Mouse (Mus musculus) heart, embryonic 10.5 days (tissue): Measurements from ENCODE around the gene Calm5. TPM values are rescaled to one million over a fixed set of nuclear protein-coding genes. Genes with fewer than 3 reads are reported as not detected.
A peak's percentile ranks its signal among the peaks of the same experiment; 100 is the strongest.

Experiments used
- DNase-seq: peaks from one replicate; pipeline ENCODE4 v3.0.0-alpha.2; 2017; ENCODE audit warnings: low spot score
- H3K27ac ChIP-seq: fragments of 300-500 bp; sonication (generic); 2 replicates; pipeline ENCODE4 v1.5.1; 2016; ENCODE audit warnings: mild to moderate bottlenecking
- H3K27me3 ChIP-seq: fragments of 300-500 bp; sonication (generic); 2 replicates; pipeline ENCODE4 v1.6.1; 2016; ENCODE audit warnings: mild to moderate bottlenecking; ENCODE audit not compliant: poor library complexity, insufficient read depth, severe bottlenecking
- H3K36me3 ChIP-seq: fragments of 300-500 bp; sonication (generic); 2 replicates; pipeline ENCODE4 v1.6.1; 2016; ENCODE audit warnings: mild to moderate bottlenecking, moderate library complexity
- H3K4me1 ChIP-seq: fragments of 300-500 bp; sonication (generic); 2 replicates; pipeline ENCODE4 v1.6.1; 2016; ENCODE audit warnings: mild to moderate bottlenecking
- H3K4me3 ChIP-seq: fragments of 300-500 bp; sonication (generic); 2 replicates; pipeline ENCODE4 v1.5.1; 2016; ENCODE audit warnings: mild to moderate bottlenecking, moderate library complexity
- H3K9me3 ChIP-seq: fragments of 300-500 bp; sonication (generic); 2 replicates; pipeline ENCODE4 v1.6.1; 2016; ENCODE audit warnings: mild to moderate bottlenecking, moderate library complexity
- WGBS: fragments of 180-500 bp; shearing (Covaris S2); methylation state at CpG from one replicate; pipeline ENCODE4 v1.1.7; 2016; 5-methylcytosine and 5-hydroxymethylcytosine counted together
- polyA plus RNA-seq: library from polyadenylated mRNA; unstranded; fragments of >200 nt; fragmentation: Nextera tagmentation; extraction: Ambion mirVana; gene quantifications from 2 replicates; pipeline ENCODE4 v1.2.1, GENCODE M21; 2016

Calm5 gene
- polyA plus RNA-seq, 1 experiment from 2014 or later: not detected

DNA sequence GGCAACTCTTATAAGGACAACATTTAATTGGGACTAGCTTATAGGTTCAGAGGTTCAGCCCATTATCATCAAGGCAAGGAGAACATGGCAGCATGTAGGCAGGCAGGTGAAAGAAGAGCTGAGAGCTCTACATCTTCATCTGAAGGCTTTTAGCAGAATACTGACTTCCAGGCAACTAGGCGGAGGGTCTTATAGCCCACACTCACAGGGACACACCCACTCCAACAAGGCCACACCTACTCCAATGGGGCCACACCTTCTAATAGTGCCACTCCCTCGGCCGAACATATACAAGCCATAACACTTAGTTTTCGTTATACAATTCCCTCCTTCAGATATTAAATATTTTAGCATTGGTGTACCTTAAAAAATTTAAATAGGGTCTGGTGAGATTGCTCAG lies 18.9 kb downstream of the Calm5 start:
- H3K9me3 ChIP-seq: no peaks in the 10 kb centered on the region
- H3K36me3 ChIP-seq: no peaks in the 10 kb centered on the region
- no peaks in the 10 kb centered on the region for H3K27me3 ChIP-seq
- 88% methylated on average over 4 of the region's 4 CpGs for WGBS
- peaks cover 12% of the 10 kb centered on the region for H3K4me1 ChIP-seq
- H3K27ac ChIP-seq: no peak overlapping the region
- no peak overlapping the region for H3K4me3 ChIP-seq
- no peak for DNase-seq

GRCm38 (mm10) chr13:3876448-3876847 lies 22.5 kb downstream of the Calm5 start:
- H3K27me3 ChIP-seq: no peaks in the 10 kb centered on the region
- WGBS: 86% methylated on average over 6 of the region's 6 CpGs
- no peak overlapping the region for H3K4me3 ChIP-seq
- peaks cover 15% of the 10 kb centered on the region for H3K4me1 ChIP-seq
- no peak for DNase-seq
- peaks cover 13% of the 10 kb centered on the region for H3K36me3 ChIP-seq
- no peaks in the 10 kb centered on the region for H3K9me3 ChIP-seq
- H3K27ac ChIP-seq: no peak overlapping the region

DNA sequence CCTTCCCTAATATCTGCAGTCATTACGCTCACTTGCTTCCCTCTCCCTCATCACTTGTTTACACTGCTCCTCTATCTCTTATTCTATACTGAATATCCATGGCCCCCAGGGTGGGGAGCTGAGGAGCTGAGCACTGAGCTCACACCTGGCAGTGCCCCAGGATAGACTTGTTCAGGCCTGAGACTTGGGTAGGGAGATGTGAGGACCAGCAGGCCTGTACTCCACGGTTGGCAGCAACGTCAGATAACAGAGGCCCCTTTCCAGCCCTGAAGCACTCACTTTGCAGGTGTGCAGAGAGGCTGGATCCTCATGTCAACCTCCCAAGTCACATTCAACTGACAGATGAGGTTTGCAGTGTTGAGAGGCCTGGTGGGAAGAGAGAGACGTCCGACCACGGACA lies 23.2 kb downstream of the Calm5 start:
- H3K36me3 ChIP-seq: peaks cover 20% of the 10 kb centered on the region
- no peak for DNase-seq
- WGBS: 66% methylated on average over 6 of the region's 6 CpGs
- peaks cover 15% of the 10 kb centered on the region for H3K4me1 ChIP-seq
- H3K9me3 ChIP-seq: no peaks in the 10 kb centered on the region
- no peaks in the 10 kb centered on the region for H3K27me3 ChIP-seq
- H3K27ac ChIP-seq: peak overlapping the region; percentile 64
- H3K4me3 ChIP-seq: no peak overlapping the region

DNA sequence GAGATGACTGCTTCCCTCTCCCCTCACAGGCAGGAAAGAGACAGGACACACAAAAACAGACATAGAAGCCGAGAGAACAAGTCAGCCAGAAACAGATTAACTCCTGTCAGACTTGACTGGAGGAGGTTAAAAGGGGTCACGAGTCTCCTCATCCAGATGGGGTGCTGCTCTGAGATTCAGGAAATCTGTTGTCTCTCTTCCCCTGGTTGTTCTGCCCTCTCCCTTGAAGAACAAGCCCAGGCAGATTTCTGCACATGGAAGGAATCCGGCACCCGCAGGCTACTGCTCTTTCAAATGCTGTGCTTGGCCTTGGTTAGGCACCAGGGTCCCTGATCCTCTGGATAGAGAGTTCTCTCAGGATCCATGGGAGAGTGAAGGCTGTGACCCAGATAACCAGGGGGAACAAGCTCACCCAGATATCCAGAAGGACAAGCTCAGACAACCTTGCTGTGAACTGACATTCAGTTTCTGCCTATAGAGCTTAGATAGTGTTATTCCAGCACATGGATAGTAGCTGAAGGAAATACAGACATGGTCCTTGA lies 23.8 kb downstream of the Calm5 start:
- DNase-seq: no peak

DNA sequence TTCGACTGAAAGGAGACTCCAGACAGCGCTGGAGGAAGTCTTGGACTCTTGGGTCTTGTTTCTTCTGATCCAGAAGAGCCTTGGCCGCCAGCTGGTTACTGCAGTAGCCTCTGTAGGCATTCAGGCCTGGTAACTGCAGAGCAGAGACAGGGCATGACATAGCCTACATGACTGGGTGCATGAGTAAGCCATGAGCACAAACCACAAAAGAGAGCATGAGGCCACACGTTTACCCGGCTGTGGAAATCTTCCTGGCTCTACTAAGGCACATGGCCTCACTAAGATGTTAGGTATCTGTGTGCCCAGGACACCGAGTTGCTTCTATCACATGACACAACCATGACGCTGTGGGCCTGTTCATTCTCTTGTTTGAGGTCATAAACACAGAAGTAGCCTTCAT lies 32.7 kb downstream of the Calm5 start:
- Histone ChIP-seq H3K4me3 (no peak overlapping the region), H3K27ac (no peak overlapping the region), H3K9me3 (no peaks in the 10 kb centered on the region), H3K4me1 (peaks cover 7% of the 10 kb centered on the region), H3K27me3 (no peaks in the 10 kb centered on the region), H3K36me3 (peaks cover 69% of the 10 kb centered on the region)
- WGBS: 91% methylated on average over 7 of the region's 7 CpGs
- DNase-seq: no peak

More for the DNA sequence above, 23.8 kb downstream of the Calm5 start:
- Histone ChIP-seq H3K4me1 (peaks cover 15% of the 10 kb centered on the region), H3K36me3 (peaks cover 25% of the 10 kb centered on the region), H3K27me3 (no peaks in the 10 kb centered on the region), H3K4me3 (no peak overlapping the region), H3K27ac (peak overlapping the region; percentile 64), H3K9me3 (no peaks in the 10 kb centered on the region)
- 54% methylated on average over 4 of the region's 4 CpGs for WGBS

DNA sequence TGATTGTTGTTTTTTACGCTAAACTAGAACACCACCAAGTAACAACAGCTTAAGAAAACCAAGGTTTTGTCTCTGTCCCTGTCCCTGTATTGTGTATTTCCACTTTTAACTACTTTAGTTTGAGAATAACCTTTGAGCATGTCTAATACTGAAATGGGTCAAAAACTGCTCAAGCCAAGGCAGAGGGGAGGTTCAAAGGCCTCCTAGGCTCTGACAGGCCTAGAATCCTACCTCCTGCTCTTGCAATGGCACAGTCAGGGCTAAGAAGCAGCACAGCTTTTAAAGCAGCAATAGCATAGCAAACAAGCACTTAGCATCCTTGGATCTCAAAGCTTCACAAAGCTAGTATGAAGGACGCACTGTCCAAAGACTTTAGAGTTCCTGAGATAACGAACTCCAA lies 35.1 kb downstream of the Calm5 start:
- H3K4me3 ChIP-seq: no peak overlapping the region
- WGBS: 76% methylated on average over 3 of the region's 3 CpGs
- H3K36me3 ChIP-seq: peaks cover 52% of the 10 kb centered on the region

GRCm38 (mm10) chr13:3890061-3890460 lies 36.1 kb downstream of the Calm5 start:
- 0 out of 2 replicates have a peak overlapping the region, but pooled peaks have one; percentile 3 for H3K27ac ChIP-seq
- H3K4me1 ChIP-seq: peaks cover 24% of the 10 kb centered on the region
- H3K36me3 ChIP-seq: peaks cover 43% of the 10 kb centered on the region
- H3K9me3 ChIP-seq: no peaks in the 10 kb centered on the region
- H3K27me3 ChIP-seq: no peaks in the 10 kb centered on the region
- no peak overlapping the region for H3K4me3 ChIP-seq
- 67% methylated on average over 8 of the region's 8 CpGs for WGBS
- DNase-seq: no peak

More for the DNA sequence above, 35.1 kb downstream of the Calm5 start:
- DNase-seq: no peak
- no peaks in the 10 kb centered on the region for H3K27me3 ChIP-seq
- peaks cover 17% of the 10 kb centered on the region for H3K4me1 ChIP-seq
- H3K9me3 ChIP-seq: no peaks in the 10 kb centered on the region
- H3K27ac ChIP-seq: no peak overlapping the region

GRCm38 (mm10) chr13:3891479-3892087 lies 37.6 kb downstream of the Calm5 start:
- peak overlapping the region; percentile 87; the same call in 1 of the 2 replicates for H3K27ac ChIP-seq
- H3K4me1 ChIP-seq: peaks cover 24% of the 10 kb centered on the region
- no peaks in the 10 kb centered on the region for H3K27me3 ChIP-seq
- no peak for DNase-seq
- H3K9me3 ChIP-seq: no peaks in the 10 kb centered on the region
- 46% methylated on average over 8 of the region's 8 CpGs for WGBS
- H3K4me3 ChIP-seq: peak overlapping the region; percentile 65
- peaks cover 29% of the 10 kb centered on the region for H3K36me3 ChIP-seq

- Histone ChIP-seq H3K9me3 (no peaks in the 10 kb centered on the region), H3K4me1 (peaks cover 24% of the 10 kb centered on the region), H3K4me3 (peak overlapping the region; percentile 65), H3K27ac (peak overlapping the region; percentile 87), H3K27me3 (no peaks in the 10 kb centered on the region), H3K36me3 (peaks cover 19% of the 10 kb centered on the region)
- WGBS: 13% methylated on average over 7 of the region's 7 CpGs
- peak; percentile 22 for DNase-seq
Observed at GRCm38 (mm10) chr13:3892601-3893000, 38.6 kb downstream of the Calm5 start.

GRCm38 (mm10) chr13:3893126-3893734 lies 39.3 kb downstream of the Calm5 start:
- Histone ChIP-seq H3K36me3 (peaks cover 13% of the 10 kb centered on the region), H3K27me3 (no peaks in the 10 kb centered on the region), H3K9me3 (no peaks in the 10 kb centered on the region), H3K4me3 (peak overlapping the region; percentile 65), H3K27ac (peak overlapping the region; percentile 87), H3K4me1 (peaks cover 24% of the 10 kb centered on the region)
- under 1% methylated on average over 35 of the region's 35 CpGs for WGBS
- peak; percentile 97 for DNase-seq

DNA sequence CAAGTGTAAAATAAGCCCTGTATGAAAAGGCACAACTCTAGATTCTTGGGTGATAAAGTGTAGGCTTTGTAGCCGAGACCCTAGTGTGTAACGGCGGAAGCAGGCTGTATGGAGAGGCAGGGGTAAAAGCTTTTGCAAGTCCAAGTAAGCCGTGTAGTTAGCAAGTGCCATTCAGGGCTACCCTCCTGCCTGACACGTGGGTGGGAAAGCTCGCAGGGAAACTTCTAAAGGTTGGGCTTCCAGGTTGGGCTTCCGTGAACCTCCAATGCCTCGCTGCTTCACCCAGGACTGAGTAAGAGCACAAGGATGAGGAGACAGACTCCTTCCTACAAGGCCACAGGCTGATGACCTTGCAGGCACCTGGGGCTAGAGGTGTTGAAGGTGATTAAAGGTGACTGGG lies 40.6 kb downstream of the Calm5 start:
- peaks cover 9% of the 10 kb centered on the region for H3K36me3 ChIP-seq
- H3K9me3 ChIP-seq: no peaks in the 10 kb centered on the region
- no peak overlapping the region for H3K4me3 ChIP-seq
- H3K27me3 ChIP-seq: no peaks in the 10 kb centered on the region
- peak; percentile 73 for DNase-seq
- WGBS: 65% methylated on average over 8 of the region's 8 CpGs
- H3K27ac ChIP-seq: peak overlapping the region; percentile 42; the same call in 1 of the 2 replicates
- H3K4me1 ChIP-seq: peaks cover 24% of the 10 kb centered on the region

DNA sequence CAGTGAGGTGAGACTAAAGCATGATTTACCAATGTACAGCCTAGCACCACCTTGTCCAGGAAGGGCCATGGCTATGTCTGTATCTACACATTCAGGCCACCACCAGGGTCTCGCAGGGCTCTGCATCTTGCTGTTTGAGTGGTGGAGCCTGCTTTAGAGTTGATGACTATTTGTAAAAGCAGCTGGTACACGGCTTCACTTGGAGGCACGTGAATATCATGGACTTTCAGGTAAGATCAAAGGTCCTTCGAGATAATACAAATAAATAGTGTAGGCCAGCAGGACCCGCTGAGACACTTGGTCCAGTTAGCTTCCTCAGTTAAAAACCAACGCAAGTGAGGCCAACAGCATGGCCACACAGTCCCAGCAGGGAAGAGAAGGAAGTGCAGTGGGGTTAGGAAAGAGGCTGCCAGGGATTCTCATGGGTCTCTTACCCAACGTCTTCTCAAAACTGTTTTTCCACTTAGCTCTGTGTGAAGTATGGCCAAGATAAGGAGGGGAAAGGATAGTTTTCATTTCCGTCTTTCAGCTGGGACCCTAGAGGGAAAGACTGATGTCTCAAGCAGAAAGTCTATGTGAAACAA lies 41.5 kb downstream of the Calm5 start:
- 79% methylated on average over 8 of the region's 8 CpGs for WGBS
- H3K27me3 ChIP-seq: no peaks in the 10 kb centered on the region
- peaks cover 9% of the 10 kb centered on the region for H3K36me3 ChIP-seq
- peaks cover 20% of the 10 kb centered on the region; the same call in 1 of the 2 replicates for H3K4me1 ChIP-seq
- peak; percentile 63 for DNase-seq
- H3K27ac ChIP-seq: no peak overlapping the region
- no peaks in the 10 kb centered on the region for H3K9me3 ChIP-seq
- no peak overlapping the region for H3K4me3 ChIP-seq

DNA sequence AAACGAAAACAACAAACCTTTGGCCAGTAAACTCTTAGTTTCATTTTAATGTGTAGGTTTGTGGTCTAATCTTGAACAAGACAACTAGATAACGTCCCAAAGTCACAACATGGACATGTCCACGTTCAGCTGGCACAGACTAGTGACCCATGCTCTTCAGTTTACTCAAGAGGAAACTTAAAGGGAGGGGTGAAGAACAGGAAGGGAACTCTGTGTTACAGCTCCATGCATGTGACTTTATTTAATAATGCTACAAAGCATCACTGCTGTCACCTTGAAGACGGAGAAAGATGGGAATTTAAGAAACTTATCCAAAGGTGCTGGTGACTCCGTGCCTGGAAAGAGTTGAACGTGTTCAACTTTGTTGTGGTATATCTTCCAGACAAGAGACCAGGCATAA lies 42.1 kb downstream of the Calm5 start:
- 82% methylated on average over 6 of the region's 6 CpGs for WGBS
- no peaks in the 10 kb centered on the region for H3K27me3 ChIP-seq
- H3K4me1 ChIP-seq: peaks cover 20% of the 10 kb centered on the region; the same call in 1 of the 2 replicates
- H3K27ac ChIP-seq: no peak overlapping the region
- H3K4me3 ChIP-seq: no peak overlapping the region
- peak; percentile 71 for DNase-seq
- peaks cover 9% of the 10 kb centered on the region for H3K36me3 ChIP-seq
- H3K9me3 ChIP-seq: no peaks in the 10 kb centered on the region
